Mouse (Mus musculus) bone marrow, adult 2 months (tissue): ENCODE measurements around the gene Bbip1. TPM values are rescaled to one million over a fixed set of nuclear protein-coding genes. Genes with fewer than 3 reads are reported as not detected.
A peak's percentile ranks its signal among the peaks of the same experiment; 100 is the strongest.
"Not testable (repeated sequence)": the region's sequence is repeated elsewhere in the genome, so short reads cannot be mapped to it uniquely, and the experiment has no call there.

Experiments
- H3K27ac ChIP-seq: fragments of 200-500 bp; 2 replicates; pipeline ENCODE4 v1.5.1; 2012; ENCODE audit warnings: low read depth, mild to moderate bottlenecking, control low read depth, inconsistent platforms, low read length; ENCODE audit not compliant: control insufficient read depth, poor library complexity, insufficient read depth
- H3K4me1 ChIP-seq: fragments of 200-500 bp; 2 replicates; pipeline ENCODE4 v1.6.1; 2011; ENCODE audit warnings: low read length; ENCODE audit not compliant: control insufficient read depth, insufficient read depth
- H3K4me3 ChIP-seq: fragments of 200-500 bp; replicated peaks from 2 replicates; pipeline ENCODE3; 2011; ENCODE audit warnings: mild to moderate bottlenecking, low read depth, low read length, control low read depth; ENCODE audit not compliant: control insufficient read depth
- CTCF ChIP-seq: fragments of 200-500 bp; IDR thresholded peaks from 2 replicates; pipeline ENCODE4 v1.5.1; 2011; ENCODE audit warnings: low read length, control low read depth; ENCODE audit not compliant: control insufficient read depth, insufficient read depth
- POLR2A ChIP-seq: fragments of 200-500 bp; IDR thresholded peaks from 2 replicates; pipeline ENCODE4 v1.6.1; 2011; ENCODE audit warnings: low read depth, mild to moderate bottlenecking, control low read depth, low read length, borderline replicate concordance; ENCODE audit not compliant: control insufficient read depth
- WGBS: fragments of 180-500 bp; shearing (Covaris S2); methylation state at CpG from one replicate; pipeline ENCODE4 v1.1.7; 2018; 5-methylcytosine and 5-hydroxymethylcytosine counted together
- polyA plus RNA-seq: library from polyadenylated mRNA; stranded (reverse); fragments of >200 nt; gene quantifications from 2 replicates; pipeline ENCODE4 v1.2.4, GENCODE M21; 2011; ENCODE audit warnings: low replicate concordance; ENCODE audit not compliant: missing spikeins, insufficient read depth, insufficient read length

The Bbip1 gene
- polyA plus RNA-seq, 1 experiment = 32.5 TPM

DNA sequence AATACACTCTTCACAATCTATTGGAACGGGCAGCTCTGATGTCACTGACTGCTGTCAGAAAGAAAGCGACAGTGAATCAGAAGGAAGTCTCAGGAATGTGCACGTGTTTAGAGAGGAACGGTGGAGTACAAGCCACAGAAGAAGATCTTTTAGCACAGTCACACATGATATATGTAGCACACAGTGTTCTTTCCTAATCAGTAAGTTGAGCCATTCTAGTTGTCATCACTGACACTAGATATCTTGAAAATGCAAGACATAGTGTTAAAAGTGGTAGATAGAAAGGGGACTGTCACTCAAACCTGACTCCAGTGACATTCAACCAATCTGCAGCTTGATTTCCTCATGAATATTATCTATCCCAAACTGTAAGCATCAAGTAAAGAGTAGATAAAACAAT lies 5.0 kb downstream of the Bbip1 start:
- 45% methylated on average over 4 of the region's 4 CpGs for WGBS
- Histone ChIP-seq H3K27ac (no peak overlapping the region), H3K4me3 (no peak overlapping the region), H3K4me1 (no peaks in the 10 kb centered on the region; the same call in 1 of the 2 replicates)
- TF ChIP-seq CTCF = no peak
- TF ChIP-seq POLR2A = no peak

DNA sequence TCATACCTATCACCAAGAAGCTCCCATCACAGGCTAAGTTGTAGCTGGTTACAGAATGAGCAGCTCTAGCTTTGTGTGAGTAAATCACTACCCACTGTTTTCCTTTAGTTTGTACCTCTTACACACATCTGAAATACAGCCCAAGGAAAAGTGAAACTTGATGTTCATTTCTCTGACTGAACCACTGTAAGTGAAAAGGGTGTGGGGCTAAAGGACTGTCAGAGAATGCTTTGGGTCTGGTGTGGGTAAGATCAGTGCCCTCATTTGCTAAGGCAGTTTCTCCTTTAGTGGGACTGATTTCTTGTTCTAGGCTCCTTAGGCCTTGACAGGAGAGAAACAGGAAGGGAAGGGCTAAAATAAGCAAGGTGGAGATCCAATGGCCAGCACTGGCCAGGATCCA lies 10.4 kb downstream of the Bbip1 start:
- TF ChIP-seq POLR2A (no peak), CTCF (no peak)
- H3K4me3 ChIP-seq = no peak overlapping the region
- H3K4me1 ChIP-seq = no peaks in the 10 kb centered on the region; the same call in 1 of the 2 replicates
- no peak overlapping the region for H3K27ac ChIP-seq

DNA sequence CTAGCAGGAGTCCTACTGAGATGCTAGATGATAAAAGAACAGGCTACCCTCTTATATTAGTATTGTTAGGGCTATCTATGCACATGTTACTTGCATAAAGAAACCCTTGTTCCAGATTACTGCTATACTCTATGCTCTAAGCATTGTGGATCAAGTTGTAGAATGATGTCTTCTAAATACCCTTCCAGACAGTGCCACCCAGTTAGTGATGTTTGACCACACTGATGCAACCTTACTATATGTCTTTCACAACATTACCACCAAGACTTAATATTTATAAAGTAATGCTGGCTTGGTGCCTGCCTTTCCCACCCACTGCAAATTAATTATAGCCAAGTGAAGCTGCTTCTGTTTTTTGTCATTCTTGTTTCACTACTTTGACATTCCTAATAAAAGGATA lies 11.4 kb downstream of the Bbip1 start:
- no peak overlapping the region for H3K4me3 ChIP-seq
- no peaks in the 10 kb centered on the region; the same call in 1 of the 2 replicates for H3K4me1 ChIP-seq
- TF ChIP-seq CTCF = no peak
- TF ChIP-seq POLR2A = no peak
- H3K27ac ChIP-seq = no peak overlapping the region

DNA sequence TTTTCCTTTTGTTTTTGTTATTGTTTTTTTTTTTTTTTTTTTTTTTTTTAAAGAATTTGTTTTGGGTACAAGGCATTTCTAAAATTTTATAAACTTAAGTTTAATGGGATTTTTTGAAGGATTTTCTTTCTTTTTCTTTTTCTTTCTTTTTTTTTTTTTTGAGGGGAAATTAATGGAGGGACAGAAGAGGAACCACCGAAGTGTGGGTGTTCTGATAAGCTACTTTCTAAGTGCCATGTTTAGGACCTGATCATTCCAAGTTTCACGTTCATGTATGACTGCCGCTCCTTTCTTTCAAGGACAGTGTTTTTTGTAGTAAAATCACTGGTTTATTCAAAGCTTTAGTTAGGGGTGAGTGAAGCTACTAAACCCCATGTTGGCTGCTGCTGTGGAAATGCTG lies 15.2 kb downstream of the Bbip1 start:
- TF ChIP-seq POLR2A (no peak), CTCF (no peak)
- 40% methylated on average over 3 of the region's 3 CpGs for WGBS
- no peaks in the 10 kb centered on the region for H3K4me1 ChIP-seq
- H3K27ac ChIP-seq = no peak overlapping the region
- H3K4me3 ChIP-seq = no peak overlapping the region

DNA sequence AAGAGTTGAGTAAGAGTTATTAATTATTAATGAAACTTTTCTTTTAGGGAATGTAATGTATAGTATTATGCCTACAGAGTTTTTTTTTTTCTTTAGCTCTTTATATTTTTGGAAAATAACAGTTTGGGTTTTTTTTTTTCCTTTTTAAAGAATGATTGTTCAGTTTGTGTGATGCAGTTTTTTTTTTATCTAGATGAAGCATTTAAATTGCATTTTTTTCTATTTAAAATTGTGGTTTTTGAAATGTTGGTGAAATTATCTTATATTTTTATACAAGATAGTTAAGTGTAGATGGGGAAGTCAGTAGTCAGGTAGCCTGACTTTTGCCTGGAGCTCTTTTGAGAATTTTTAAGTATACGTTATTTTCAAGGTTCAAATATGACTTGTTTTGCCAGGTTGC lies 17.7 kb downstream of the Bbip1 start:
- WGBS = 88% methylated on average over 1 of the region's 1 CpGs
- H3K4me3 ChIP-seq = no peak overlapping the region
- TF ChIP-seq POLR2A = no peak
- TF ChIP-seq CTCF = no peak
- H3K27ac ChIP-seq = no peak overlapping the region
- H3K4me1 ChIP-seq = no peaks in the 10 kb centered on the region

DNA sequence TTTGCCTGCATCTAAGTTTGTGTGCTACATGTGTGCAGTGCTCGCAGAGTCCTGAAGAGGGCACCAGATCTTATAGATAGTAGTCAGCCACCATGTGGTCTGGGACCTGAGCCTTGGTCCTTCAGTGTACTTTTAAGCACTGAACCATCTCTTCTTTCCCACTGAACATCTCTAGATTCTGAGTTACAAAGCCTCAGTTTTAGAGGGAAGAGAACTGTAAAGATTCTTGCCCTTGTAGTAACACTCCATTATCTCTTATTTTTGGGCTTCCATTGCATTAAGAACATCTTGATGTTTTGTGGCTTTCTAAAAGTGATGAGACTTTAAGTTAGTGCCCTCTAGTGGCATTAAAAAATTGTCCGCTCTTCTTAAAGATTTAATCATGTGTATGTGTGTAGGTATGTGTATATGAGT lies 19.1 kb downstream of the Bbip1 start:
- WGBS = 81% methylated on average over 2 of the region's 2 CpGs
- TF ChIP-seq POLR2A = no peak
- peak; percentile 53 for TF ChIP-seq CTCF
- H3K4me1 ChIP-seq = no peaks in the 10 kb centered on the region
- no peak overlapping the region for H3K27ac ChIP-seq
- no peak overlapping the region for H3K4me3 ChIP-seq

DNA sequence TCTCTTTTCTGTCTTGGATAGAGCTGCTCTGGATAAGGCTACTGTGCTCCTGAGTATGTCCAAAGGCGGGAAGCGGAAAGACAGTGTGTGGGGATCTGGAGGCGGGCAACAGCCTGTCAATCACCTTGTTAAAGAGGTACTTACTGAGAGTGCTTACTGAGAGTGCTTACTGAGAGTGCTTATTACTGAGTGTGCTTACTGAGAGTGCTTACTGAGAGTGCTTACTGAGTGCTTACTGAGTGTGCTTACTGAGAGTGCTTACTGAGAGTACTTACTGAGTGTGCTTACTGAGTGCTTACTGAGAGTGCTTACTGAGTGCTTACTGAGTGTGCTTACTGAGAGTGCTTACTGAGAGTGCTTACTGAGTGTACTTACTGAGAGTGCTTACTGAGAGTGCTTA lies 22.4 kb downstream of the Bbip1 start:
- H3K4me1 ChIP-seq, H3K27ac ChIP-seq, H3K4me3 ChIP-seq: not testable (repeated sequence)
- 92% methylated on average over 3 of the region's 3 CpGs for WGBS

DNA sequence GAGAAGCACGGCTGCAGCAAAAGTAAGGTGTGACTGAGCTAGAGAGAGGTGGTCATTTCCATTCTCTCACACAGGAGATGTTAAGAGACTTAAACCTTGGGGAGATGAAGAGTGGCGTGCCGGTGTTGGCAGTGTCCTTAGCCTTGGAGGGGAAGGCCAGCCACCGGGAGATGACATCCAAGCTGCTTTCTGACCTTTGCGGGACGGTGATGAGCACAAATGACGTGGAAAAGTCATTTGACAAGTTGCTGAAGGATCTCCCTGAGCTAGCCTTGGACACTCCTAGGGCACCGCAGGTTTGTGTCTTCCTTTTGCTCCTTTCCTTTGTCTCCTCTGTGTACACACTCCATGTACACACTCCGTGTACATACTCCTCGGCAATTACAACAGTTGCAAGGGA lies 24.9 kb downstream of the Bbip1 start:
- Histone ChIP-seq H3K27ac (no peak overlapping the region), H3K4me3 (no peak overlapping the region), H3K4me1 (no peaks in the 10 kb centered on the region)
- 87% methylated on average over 10 of the region's 10 CpGs for WGBS
- TF ChIP-seq CTCF = no peak

DNA sequence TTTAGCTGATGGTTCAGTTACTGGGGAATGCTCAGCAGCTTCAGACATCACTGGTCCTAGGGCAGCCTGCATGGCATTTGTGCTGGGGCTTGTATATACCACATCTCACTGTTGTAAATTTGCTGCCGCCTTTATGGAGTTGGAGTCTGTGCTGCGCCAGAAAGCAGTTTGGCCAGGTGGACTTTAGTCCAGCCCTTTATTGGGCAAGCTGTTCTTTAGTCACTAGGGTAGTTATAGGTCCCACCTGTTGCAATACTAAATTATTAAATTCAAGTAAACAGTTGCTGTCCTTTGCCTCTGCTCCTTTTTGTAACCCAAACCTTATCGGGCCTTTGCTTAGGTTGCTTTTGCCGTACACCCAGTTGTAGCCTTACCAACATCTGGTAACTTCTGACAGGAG lies 29.5 kb downstream of the Bbip1 start:
- H3K4me1 ChIP-seq = no peaks in the 10 kb centered on the region
- 95% methylated on average over 4 of the region's 4 CpGs for WGBS

DNA sequence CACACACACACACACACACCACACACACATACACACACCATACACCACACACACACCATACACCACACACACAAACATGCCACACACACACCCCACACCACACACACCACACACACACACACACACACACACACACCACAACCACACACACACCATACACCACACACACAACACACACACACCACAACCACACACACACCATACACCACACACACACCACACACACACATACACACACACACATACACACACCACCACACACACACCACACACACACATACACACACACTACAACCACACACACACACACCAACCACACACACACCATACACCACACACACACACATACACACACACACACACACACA lies 37.7 kb downstream of the Bbip1 start:
- not testable (repeated sequence) for H3K27ac ChIP-seq, H3K4me3 ChIP-seq
- peaks cover 12% of the 10 kb centered on the region for H3K4me1 ChIP-seq

More for the DNA sequence above, 29.5 kb downstream of the Bbip1 start:
- Histone ChIP-seq H3K4me3 (no peak overlapping the region), H3K27ac (no peak overlapping the region)
- no peak for TF ChIP-seq CTCF
- TF ChIP-seq POLR2A = no peak
